Mouse (Mus musculus) forebrain, postnatal 0 days (tissue): ENCODE measurements around the gene Glg1. TPM values are rescaled to one million over a fixed set of nuclear protein-coding genes. Genes with fewer than 3 reads are reported as not detected.
"Not testable (repeated sequence)": the region's sequence is repeated elsewhere in the genome, so short reads cannot be mapped to it uniquely, and the experiment has no call there.

ENCODE experiments used
- ATAC-seq: fragments of 200-750 bp; cut with Nextera tagmentation; 2 replicates; pipeline ENCODE4 v1.8.0; 2017; ENCODE audit warnings: mild to moderate bottlenecking, moderate library complexity
- DNase-seq: peaks from one replicate; pipeline ENCODE4 v3.0.0-alpha.2; 2015
- H3K27ac ChIP-seq: fragments of 300-500 bp; sonication (generic); 2 replicates; pipeline ENCODE4 v1.5.1; 2014; ENCODE audit warnings: low read depth, mild to moderate bottlenecking, antibody characterized with exemption, low read length, moderate library complexity, mixed read lengths
- H3K27me3 ChIP-seq: fragments of 300-500 bp; sonication (generic); 2 replicates; pipeline ENCODE4 v1.6.1; 2014; ENCODE audit warnings: mild to moderate bottlenecking, low read length, mixed read lengths; ENCODE audit not compliant: insufficient read depth
- H3K36me3 ChIP-seq: fragments of 300-500 bp; sonication (generic); 2 replicates; pipeline ENCODE4 v1.6.1; 2014; ENCODE audit warnings: mild to moderate bottlenecking, moderate library complexity; ENCODE audit not compliant: insufficient read depth
- H3K4me1 ChIP-seq: fragments of 300-500 bp; sonication (generic); 2 replicates; pipeline ENCODE4 v1.6.1; 2014; ENCODE audit warnings: antibody characterized with exemption; ENCODE audit not compliant: insufficient read depth
- H3K4me2 ChIP-seq: fragments of 300-500 bp; sonication (generic); 2 replicates; pipeline ENCODE4 v1.6.1; 2014; ENCODE audit warnings: low read depth, mild to moderate bottlenecking, moderate library complexity
- H3K4me3 ChIP-seq: fragments of 300-500 bp; sonication (generic); 2 replicates; pipeline ENCODE4 v1.5.1; 2014; ENCODE audit warnings: low read depth, low read length, mixed read lengths
- H3K9ac ChIP-seq: fragments of 300-500 bp; sonication (generic); 2 replicates; pipeline ENCODE4 v1.6.1; 2014; ENCODE audit warnings: mild to moderate bottlenecking
- H3K9me3 ChIP-seq: fragments of 300-500 bp; sonication (generic); 2 replicates; pipeline ENCODE4 v1.6.1; 2016; ENCODE audit warnings: low read length
- CTCF ChIP-seq: sonication (generic); IDR thresholded peaks from 2 replicates; pipeline ENCODE4 v1.5.1; 2016; ENCODE audit warnings: antibody characterized with exemption, control low read depth, low read depth
- WGBS: fragments of 180-500 bp; shearing (Covaris S2); extraction: QIAGEN DNeasy Blood & Tissue Kit; methylation state at CpG from one replicate; pipeline ENCODE4 v1.1.7; 2014; 5-methylcytosine and 5-hydroxymethylcytosine counted together
- polyA plus RNA-seq: library from polyadenylated mRNA; unstranded; fragments of >200 nt; fragmentation: Nextera tagmentation; extraction: Ambion mirVana; gene quantifications from 2 replicates; pipeline ENCODE4 v1.2.1, GENCODE M21; 2015
- total RNA-seq: library from RNA; depleted of rRNA; stranded (reverse); fragments of >200 nt; gene quantifications from 2 replicates; pipeline ENCODE4 v1.2.3, GENCODE M21; 2014; rRNA removed

Glg1 gene
- total RNA-seq (32.1 and 45.0 TPM in 2 replicates), polyA plus RNA-seq (35.0 and 49.7 TPM in 2 replicates)

DNA sequence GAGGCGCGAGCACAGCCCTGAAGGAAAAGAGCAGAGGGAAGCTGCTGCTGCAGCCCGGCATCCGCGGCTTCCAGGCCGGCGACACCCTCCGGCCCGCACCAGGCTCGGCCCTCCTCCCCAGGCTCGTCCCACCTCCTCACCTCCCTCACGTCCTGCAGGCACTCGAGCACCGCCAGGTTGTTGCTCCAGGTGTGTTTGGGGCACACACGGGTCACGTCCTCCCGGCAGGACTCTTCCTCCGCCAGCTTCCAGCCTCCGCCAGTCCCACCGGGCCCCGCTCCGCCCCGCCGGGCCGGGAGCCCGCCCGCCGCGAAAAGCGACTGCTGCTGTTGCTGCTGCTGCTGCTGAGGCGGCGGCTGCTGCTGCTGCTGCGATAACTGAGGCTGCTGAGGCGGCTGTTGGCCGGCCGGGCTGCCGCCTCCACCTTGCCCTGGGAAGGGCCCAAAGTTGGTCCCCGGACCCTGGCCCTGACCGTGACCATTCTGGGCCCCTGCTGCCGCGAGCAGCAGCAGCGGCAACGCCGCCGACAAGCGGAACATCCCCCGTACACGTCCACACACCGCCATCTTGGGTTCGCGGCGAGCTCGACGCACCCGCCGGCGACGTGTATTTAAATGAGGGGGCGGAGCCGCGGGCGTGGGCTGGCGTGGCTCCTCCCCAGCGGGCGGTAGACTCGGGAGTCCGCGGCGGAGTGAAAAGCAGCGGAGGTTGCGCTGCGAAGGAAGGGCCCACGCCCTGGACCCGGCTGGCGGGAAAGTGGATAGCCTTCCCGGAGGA, at the start of gene Glg1:
Gene Glg1, minus strand, starts transcription at position 586 of the 777 bp plus-strand sequence.
- WGBS: 3% methylated on average over 70 of the region's 76 CpGs
- no peaks in the 10 kb centered on the region for H3K9me3 ChIP-seq
- no peak; the same call in 1 of the 2 replicates for TF ChIP-seq CTCF

DNA sequence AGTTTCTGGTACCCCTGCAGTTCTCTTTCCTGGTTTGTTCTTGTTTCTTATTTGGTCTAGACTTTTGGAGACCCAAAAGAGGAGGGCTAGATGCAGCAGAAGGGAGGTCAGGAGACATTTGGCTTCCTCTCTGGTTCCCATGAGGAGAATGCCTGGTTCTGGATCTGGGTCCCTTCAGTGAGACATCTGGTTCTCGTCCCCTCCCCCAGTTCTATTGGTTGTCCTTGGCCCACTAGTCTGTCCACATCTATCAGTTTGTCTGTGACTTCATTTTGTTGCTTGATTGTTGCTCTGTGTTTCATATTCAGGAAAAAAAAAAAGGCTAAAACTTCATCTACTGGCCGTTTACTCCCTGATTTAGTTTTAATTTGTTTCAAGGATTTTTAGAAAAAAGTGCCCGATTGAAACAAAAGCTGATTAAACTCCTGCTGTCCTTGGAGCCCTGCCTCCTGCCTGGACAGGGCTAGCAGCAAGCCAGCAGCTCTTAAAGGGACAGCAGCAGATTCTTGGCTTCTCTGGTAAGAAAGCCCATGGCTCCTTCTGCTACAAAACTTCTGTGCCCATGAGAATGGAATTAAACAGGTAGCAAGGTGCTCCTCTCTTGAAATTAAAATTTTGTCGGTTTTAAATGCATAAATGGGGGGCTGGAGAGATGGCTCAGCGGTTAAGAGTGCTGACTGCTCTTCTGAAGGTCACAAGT, 46.2 kb upstream of the Glg1 start:
- WGBS: 23% methylated on average over 5 of the region's 5 CpGs
- no peaks in the 10 kb centered on the region for H3K9me3 ChIP-seq
- H3K4me2 ChIP-seq: no peak overlapping the region
- no peak overlapping the region for H3K4me3 ChIP-seq
- TF ChIP-seq CTCF: no peak
- no peaks in the 10 kb centered on the region for H3K4me1 ChIP-seq
- no peak for DNase-seq
- H3K27me3 ChIP-seq: no peaks in the 10 kb centered on the region
- ATAC-seq: no peak
- H3K27ac ChIP-seq: no peak overlapping the region
- no peak overlapping the region for H3K9ac ChIP-seq
- no peaks in the 10 kb centered on the region for H3K36me3 ChIP-seq

More for the DNA sequence above, at the start of gene Glg1:
- Histone ChIP-seq H3K27me3 (no peaks in the 10 kb centered on the region), H3K36me3 (no peaks in the 10 kb centered on the region), H3K4me3 (peak within 1 kb of the TSS; percentile 94), H3K4me2 (peak within 1 kb of the TSS; percentile 52), H3K27ac (peak within 1 kb of the TSS; percentile 99), H3K9ac (peak within 1 kb of the TSS; percentile 88), H3K4me1 (peaks cover 7% of the 10 kb centered on the region)
- ATAC-seq (peak; percentile 96), DNase-seq (peak; percentile 96)

- no peak for ATAC-seq
- 93% methylated on average over 3 of the region's 3 CpGs for WGBS
- TF ChIP-seq CTCF: no peak
- Histone ChIP-seq H3K27ac (no peak overlapping the region), H3K4me1 (no peaks in the 10 kb centered on the region), H3K36me3 (no peaks in the 10 kb centered on the region), H3K4me3 (no peak overlapping the region), H3K9me3 (no peaks in the 10 kb centered on the region), H3K9ac (no peak overlapping the region), H3K27me3 (no peaks in the 10 kb centered on the region), H3K4me2 (no peak overlapping the region)
- no peak for DNase-seq
These were observed 45.3 kb upstream of the Glg1 start for GRCm38 (mm10) chr8:111304359-111304758.

- H3K27ac ChIP-seq, ATAC-seq, H3K9ac ChIP-seq, H3K4me2 ChIP-seq, DNase-seq, H3K4me3 ChIP-seq, H3K27me3 ChIP-seq, H3K36me3 ChIP-seq, H3K9me3 ChIP-seq, H3K4me1 ChIP-seq: not testable (repeated sequence)
- 80% methylated on average over 5 of the region's 5 CpGs for WGBS
These were observed 44.2 kb upstream of the Glg1 start for GRCm38 (mm10) chr8:111303076-111303803.

DNA sequence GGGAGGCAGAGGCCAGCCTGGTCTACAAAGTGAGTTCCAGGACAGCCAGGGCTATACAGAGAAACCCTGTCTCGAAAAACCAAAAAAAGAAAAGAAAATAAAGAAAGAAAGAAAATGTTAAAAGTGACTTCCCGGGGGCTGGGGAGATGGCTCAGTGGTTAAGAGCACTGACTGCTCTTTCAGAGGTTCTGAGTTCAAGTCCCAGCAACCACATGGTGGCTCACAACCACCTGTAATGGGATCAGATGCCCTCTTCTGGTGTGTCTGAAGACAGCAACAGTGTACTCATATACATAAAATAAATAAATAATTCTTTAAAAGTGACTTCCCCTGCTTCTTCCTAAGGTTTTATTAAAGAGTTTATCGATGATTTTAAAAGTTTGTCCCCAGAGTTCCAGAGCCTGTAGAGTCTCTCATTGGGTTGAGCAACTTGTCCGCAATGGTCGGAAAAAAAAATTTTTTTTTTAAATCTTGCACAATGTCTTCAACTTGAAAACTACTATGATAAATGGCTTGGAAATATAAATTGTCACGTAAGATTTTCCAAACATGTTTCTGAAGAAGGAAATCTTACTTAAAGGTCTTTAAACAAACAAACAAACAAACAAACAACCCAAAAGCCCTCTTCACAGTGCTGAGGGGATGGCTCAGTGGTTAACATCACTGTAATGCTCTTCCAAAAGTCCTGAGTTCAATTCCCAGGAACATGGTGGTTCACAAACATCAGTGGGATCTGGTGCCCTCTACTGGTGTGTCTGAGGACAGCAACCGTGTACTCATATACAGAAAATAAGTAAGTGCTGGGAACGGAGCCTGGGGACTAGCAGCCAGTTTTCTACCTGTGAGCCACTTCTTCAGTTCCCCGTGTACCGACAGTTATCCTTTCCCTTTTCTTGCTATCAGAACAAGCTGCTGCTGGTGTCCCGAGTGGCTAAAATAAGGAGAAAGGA, 41.9 kb upstream of the Glg1 start:
- Histone ChIP-seq H3K9me3 (no peaks in the 10 kb centered on the region), H3K4me2 (no peak overlapping the region), H3K27me3 (no peaks in the 10 kb centered on the region), H3K4me1 (no peaks in the 10 kb centered on the region), H3K4me3 (peak overlapping the region; percentile 98), H3K9ac (no peak overlapping the region), H3K27ac (no peak overlapping the region), H3K36me3 (no peaks in the 10 kb centered on the region)
- no peak for ATAC-seq
- peak; percentile 45 for TF ChIP-seq CTCF
- DNase-seq: no peak
- WGBS: 69% methylated on average over 11 of the region's 11 CpGs

DNA sequence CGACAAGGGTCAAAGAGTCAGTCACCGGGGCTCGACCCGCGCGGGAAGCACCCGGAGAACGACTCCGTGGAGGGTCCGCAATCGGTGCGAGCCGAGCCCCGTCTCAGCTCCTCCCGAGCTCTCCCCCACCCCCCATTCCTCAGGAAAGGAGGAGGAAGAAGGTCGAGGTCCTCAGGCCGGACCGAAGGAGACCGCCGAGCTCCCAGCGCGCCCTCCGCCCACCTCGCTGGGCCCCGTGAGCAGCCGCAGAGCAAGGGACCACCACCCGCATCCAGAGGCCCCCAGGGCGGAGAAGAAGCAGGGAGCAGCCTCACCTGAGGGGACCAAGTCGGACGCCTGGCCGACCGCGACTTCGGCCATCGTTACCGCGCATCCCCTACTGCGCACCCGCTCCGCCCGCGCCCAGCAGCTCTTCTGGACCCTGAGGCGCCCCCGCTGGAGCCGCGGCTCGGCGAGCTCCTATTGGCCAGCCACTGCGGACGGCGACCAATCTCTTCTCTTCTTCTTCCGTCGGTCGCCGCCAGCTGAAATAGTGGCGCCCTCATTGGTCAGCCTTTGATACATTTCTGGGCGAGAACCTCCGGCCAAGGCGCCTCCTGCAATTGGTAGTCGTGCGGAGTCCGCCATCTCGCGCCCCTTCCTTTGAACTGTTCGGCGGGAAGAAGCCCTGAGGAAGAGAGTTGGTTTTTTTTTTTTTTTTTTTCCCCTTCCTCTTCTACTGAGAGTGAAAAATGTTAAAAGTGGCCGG, 41.0 kb upstream of the Glg1 start, which contains the start of gene Rfwd3:
Gene Rfwd3, minus strand, starts transcription at position 402 of the 748 bp plus-strand sequence.
- Histone ChIP-seq H3K36me3 (no peaks in the 10 kb centered on the region), H3K4me1 (no peaks in the 10 kb centered on the region), H3K4me2 (peak within 1 kb of the TSS; percentile 69), H3K27ac (no peak within 1 kb of the TSS), H3K9me3 (no peaks in the 10 kb centered on the region), H3K4me3 (peak within 1 kb of the TSS; percentile 98), H3K9ac (peak within 1 kb of the TSS; percentile 70), H3K27me3 (no peaks in the 10 kb centered on the region)
- peak; percentile 96 for DNase-seq
- WGBS: under 1% methylated on average over 64 of the region's 67 CpGs
- TF ChIP-seq CTCF: peak; percentile 50
- peak; percentile 99 for ATAC-seq
